Mouse (Mus musculus): ENCODE measurements around the gene Esp15.
"Not testable (repeated sequence)": the region's sequence is repeated elsewhere in the genome, so short reads cannot be mapped to it uniquely, and the experiment has no call there.

Esp15 gene

DNA sequence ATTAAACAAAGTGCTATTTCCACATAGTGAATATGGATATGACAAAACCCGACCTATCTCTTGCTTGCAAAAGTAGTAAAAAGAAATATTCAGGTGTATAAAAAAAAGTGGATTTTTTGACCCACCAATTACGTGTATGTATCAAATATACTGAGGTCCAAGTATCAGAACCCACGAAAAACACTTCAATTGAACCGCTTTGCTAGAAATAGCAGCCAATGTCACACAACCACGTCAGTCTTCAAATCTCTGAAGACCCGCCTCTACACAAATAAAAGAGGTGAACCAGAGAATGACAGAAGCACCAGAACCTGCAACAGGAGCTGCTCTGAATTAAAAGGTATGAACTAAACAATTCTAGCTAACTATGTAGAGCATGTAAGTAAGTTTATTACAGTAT is at the start of gene Esp15:
Gene Esp15 (plus strand): TSS at position 301 of the 400 bp plus-strand sequence.
- DNase-seq (ENCODE audit: low spot score) = not testable (repeated sequence)

DNA sequence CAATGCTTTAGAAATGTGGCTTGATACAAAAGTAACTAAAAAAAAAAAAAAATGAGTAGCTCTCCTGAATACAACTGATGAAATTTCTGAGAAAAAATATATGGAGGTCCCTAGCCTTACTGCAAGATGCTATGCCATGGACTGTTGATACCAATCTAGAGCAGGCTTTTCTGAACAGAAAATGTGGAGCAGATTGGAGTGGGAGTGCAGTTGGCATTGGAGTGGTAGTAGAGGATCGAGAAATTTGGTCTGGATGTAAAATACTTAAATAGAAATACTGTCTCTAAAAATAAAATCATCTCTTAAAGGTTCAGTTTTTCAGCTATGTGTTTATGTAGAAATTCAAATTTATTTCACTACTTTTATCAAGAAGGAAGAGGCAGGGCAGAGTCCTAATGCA is 49.2 kb upstream of the Esp15 start:
- DNase-seq (ENCODE audit: low spot score) = no peak
